Mouse (Mus musculus): Measurements from ENCODE around the gene Pou4f2. TPM values are rescaled to one million over a fixed set of nuclear protein-coding genes. Genes with fewer than 3 reads are reported as not detected.

Pou4f2 gene
- polyA plus RNA-seq, 1 experiment from 2014 or later: 4.9 TPM

Other genes with a start within 250 kb of the Pou4f2 start
- gene Ttc29, start 223.3 kb downstream of the Pou4f2 start, polyA plus RNA-seq (2015; fragmentation: Nextera tagmentation; extraction: Ambion mirVana): 0.54 and 1.5 TPM in 2 replicates
- gene Rbmxl1, start 72.3 kb upstream of the Pou4f2 start, polyA plus RNA-seq (2015; fragmentation: Nextera tagmentation; extraction: Ambion mirVana): 226 and 230 TPM in 2 replicates
- 10.6 and 10.7 TPM in 2 replicates for gene Slc10a7, start 72.7 kb upstream of the Pou4f2 start, polyA plus RNA-seq (2015; fragmentation: Nextera tagmentation; extraction: Ambion mirVana)

All from hindbrain, embryonic 13.5 days (tissue).